ENCODE assay signal across 15 mouse cellular contexts in genomic region chr6:5827064-5827463, GRCm38 (mm10).
DNase-seq lines count a peak whose midpoint lies in the region; ATAC-seq and TF ChIP-seq lines count a peak whose summit lies in the region.
"Had no signal": no experiment of that assay in that cellular context is flagged by ENCODE, and none has a peak within 500 bp of the region (broad histone marks: within the 10 kb centered on the region; RNA-seq: fewer than 3 reads in every experiment).

No protein-coding gene starts in this region.

- intact Hi-C loops in left cerebral cortex, adult 2 months (cut with DNase I) = no loop called here

- H3K4me3 ChIP-seq in heart, embryonic 12.5 days = no peak overlapping the region
- no peak overlapping the region for H3K4me3 ChIP-seq in left cerebral cortex, adult 2 months
- H3K4me3 ChIP-seq in ES-E14 (ENCODE audit: insufficient read depth in 1 of 2, low read depth in 1 of 2, low read length in 2 of 2, poor library complexity in 1 of 2, severe bottlenecking in 1 of 2) = no peak overlapping the region
- no peak overlapping the region for H3K4me3 ChIP-seq in cortical plate, adult 2 months (ENCODE audit: insufficient read depth, low read length)
- H3K4me3 ChIP-seq: embryonic facial prominence, embryonic 13.5 days; forebrain, embryonic 15.5 days; liver, embryonic 15.5 days; myocyte had no signal

- H3K27ac ChIP-seq in heart, embryonic 12.5 days (ENCODE audit: poor library complexity, severe bottlenecking) = no peak overlapping the region
- no peak overlapping the region for H3K27ac ChIP-seq in left cerebral cortex, adult 2 months
- no peak overlapping the region for H3K27ac ChIP-seq in ES-E14 (ENCODE audit: insufficient read depth, low read depth, low read length, poor library complexity, severe bottlenecking)
- H3K27ac ChIP-seq in cortical plate, adult 2 months (ENCODE audit: insufficient read depth, low read length) = no peak overlapping the region
- H3K27ac ChIP-seq: embryonic facial prominence, embryonic 13.5 days; forebrain, embryonic 15.5 days; liver, embryonic 15.5 days had no signal

- H3K4me1 ChIP-seq in heart, embryonic 12.5 days (replicated peaks) = no peaks in the 10 kb centered on the region
- peaks cover 0 to 1% of the 10 kb centered on the region in 2 experiments; a peak in 1 of 4 replicates for H3K4me1 ChIP-seq in ES-E14 (ENCODE audit: control insufficient read depth in 2 of 2, insufficient read depth in 2 of 2, low read length in 2 of 2, poor library complexity in 1 of 2)
- H3K4me1 ChIP-seq in cortical plate, adult 2 months (ENCODE audit: control insufficient read depth, insufficient read depth, low read length) = no peaks in the 10 kb centered on the region
- H3K4me1 ChIP-seq: liver, embryonic 15.5 days had no signal

- H3K9ac ChIP-seq in heart, embryonic 12.5 days = no peak overlapping the region
- no peak overlapping the region for H3K9ac ChIP-seq in ES-E14 (ENCODE audit: insufficient read depth, low read depth, low read length, poor library complexity, severe bottlenecking)
- H3K9ac ChIP-seq: embryonic facial prominence, embryonic 13.5 days; forebrain, embryonic 15.5 days; liver, embryonic 15.5 days had no signal

- in situ Hi-C loops in ES-E14 (cut with MboI; ENCODE audit: low sequenced_read_pairs in 2 of 2, unreplicated experiment in 2 of 2) = no loop called here

- no peak for TF ChIP-seq POLR2A in cortical plate, adult 2 months (IDR thresholded peaks at IDR 0.05; ENCODE audit: extremely low read depth, insufficient read depth, low read length)

- peak; percentile 46 for TF ChIP-seq CTCF in left cerebral cortex, adult 2 months (IDR thresholded peaks at IDR 0.05)
- TF ChIP-seq CTCF in cortical plate, adult 2 months (IDR thresholded peaks at IDR 0.05; ENCODE audit: extremely low read depth, insufficient read depth, low read length) = 0 out of 2 replicates have a peak, but pooled peaks have one; percentile 9

- no peak overlapping the region for H3K4me2 ChIP-seq in heart, embryonic 12.5 days
- H3K4me2 ChIP-seq: embryonic facial prominence, embryonic 13.5 days; forebrain, embryonic 15.5 days; liver, embryonic 15.5 days had no signal

- DNase-seq in heart, adult 11 months = peak; percentile 64
- no peak for DNase-seq in left cerebral cortex, adult 2 months (ENCODE audit: extremely low spot score in 1 of 2, low spot score in 2 of 2)
- DNase-seq in left cerebral cortex, adult 9 months (ENCODE audit: low spot score in 2 of 2) = no peak
- DNase-seq in ES-E14 (ENCODE audit: low read depth, low spot score) = peak; percentile 41
- no peak for DNase-seq in urinary bladder, postnatal 25 days (ENCODE audit: low spot score)
- DNase-seq: cerebellum, adult 11-12 months; kidney, postnatal 25 days had no signal

- 57% methylated on average over 4 of the region's 4 CpGs for WGBS in heart, embryonic 12.5 days

- no peaks in the 10 kb centered on the region for H3K27me3 ChIP-seq in heart, embryonic 12.5 days (replicated peaks)
- H3K27me3 ChIP-seq: forebrain, embryonic 15.5 days; liver, embryonic 15.5 days had no signal

- no peaks in the 10 kb centered on the region for H3K9me3 ChIP-seq in heart, embryonic 12.5 days (replicated peaks)
- H3K9me3 ChIP-seq in ES-E14 (ENCODE audit: control insufficient read depth, insufficient read depth, low read depth, low read length) = no peaks in the 10 kb centered on the region
- H3K9me3 ChIP-seq: embryonic facial prominence, embryonic 13.5 days; forebrain, embryonic 15.5 days; G1E; liver, embryonic 15.5 days had no signal

- ATAC-seq in heart, embryonic 12.5 days (ENCODE audit: insufficient number of reproducible peaks, low FRiP score) = no peak
- ATAC-seq in granulocyte monocyte progenitor cell, adult 5-6 weeks (replicated peaks; ENCODE audit: poor library complexity, severe bottlenecking) = no peak
- ATAC-seq: forebrain, embryonic 15.5 days had no signal

- no peaks in the 10 kb centered on the region for H3K36me3 ChIP-seq in heart, embryonic 12.5 days
- no peaks in the 10 kb centered on the region for H3K36me3 ChIP-seq in ES-E14 (ENCODE audit: control insufficient read depth, insufficient read depth, low read length, poor library complexity, severe bottlenecking)
- H3K36me3 ChIP-seq: embryonic facial prominence, embryonic 13.5 days; forebrain, embryonic 15.5 days; G1E; liver, embryonic 15.5 days had no signal

TF ChIP-seq in ES-E14, 5 proteins besides CTCF, POLR2A, EP300 and RAD21:
- TF ChIP-seq HCFC1 (IDR thresholded peaks at IDR 0.05; ENCODE audit: borderline replicate concordance, insufficient read depth, low read length) = no peak
- no peak for TF ChIP-seq ZNF384 (IDR thresholded peaks at IDR 0.05; ENCODE audit: low read depth, low read length)
- no peak for TF ChIP-seq ZC3H11A (IDR thresholded peaks at IDR 0.05; ENCODE audit: borderline replicate concordance, low read depth, low read length)
- TF ChIP-seq CHD2 (IDR thresholded peaks at IDR 0.05; ENCODE audit: low read depth, low read length) = no peak
- TF ChIP-seq MAFK (IDR thresholded peaks at IDR 0.05; ENCODE audit: insufficient read depth, low read depth, low read length) = no peak

Comparison
In these comparisons a context has a peak if more than half of its experiments do, and no peak if none do; other contexts are left out.
1. DNase-seq: peak in heart, adult 11 months (single experiment) and ES-E14 (single experiment); none in left cerebral cortex, adult 2 months (0 of 2), left cerebral cortex, adult 9 months (0 of 2) and urinary bladder, postnatal 25 days (single experiment).